ENCODE assay signal across 11 mouse cellular contexts in the genomic region with DNA sequence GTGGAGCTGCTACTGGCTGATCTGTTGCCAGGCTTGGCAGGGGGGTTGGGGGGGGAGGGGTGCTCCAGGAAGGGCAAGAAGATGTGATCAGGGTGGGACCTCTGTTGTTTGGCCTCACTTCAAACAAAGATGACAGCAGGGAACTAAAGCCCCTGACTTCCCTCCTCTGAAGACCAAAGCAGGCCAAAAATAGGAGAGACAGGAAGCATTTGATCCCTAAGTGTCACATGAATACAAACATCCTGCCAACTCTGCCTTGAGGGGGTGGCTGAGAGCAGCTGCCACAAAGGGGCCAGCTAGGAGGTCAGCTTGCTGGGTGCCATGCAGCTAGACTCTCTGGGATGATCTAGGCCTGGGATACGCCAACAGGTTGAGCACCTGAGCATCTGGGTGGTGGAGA. TPM values are rescaled to one million over a fixed set of nuclear protein-coding genes. Genes with fewer than 3 reads are reported as not detected.
DNase-seq lines count a peak whose midpoint lies in the region; ATAC-seq lines count a peak whose summit lies in the region.
"Had no signal": no experiment of that assay in that cellular context is flagged by ENCODE, and none has a peak within 500 bp of the region (broad histone marks: within the 10 kb centered on the region; RNA-seq: fewer than 3 reads in every experiment).

No protein-coding gene starts in this region.

- no peak overlapping the region for H3K9ac ChIP-seq in kidney, embryonic 14.5 days (ENCODE audit: low read depth, low read length)
- H3K9ac ChIP-seq in forebrain, embryonic 16.5 days (replicated peaks; ENCODE audit: low read depth, low read length): no peak overlapping the region
- H3K9ac ChIP-seq: limb, embryonic 15.5 days; neural tube, embryonic 13.5 days had no signal

- peak; percentile 62 for DNase-seq in kidney, adult 11 months
- peak; percentile 55 for DNase-seq in kidney, postnatal 14 days
- DNase-seq in lung, postnatal 36 days: peak; percentile 71
- DNase-seq in B cell, adult 2 months: no peak

- ATAC-seq in kidney, embryonic 14.5 days (ENCODE audit: low FRiP score, low TSS enrichment): no peak
- peak; percentile 35 for ATAC-seq in common myeloid progenitor, adult 5-6 weeks (replicated peaks; ENCODE audit: low read depth, poor library complexity, severe bottlenecking)
- ATAC-seq in forebrain, embryonic 16.5 days: no peak
- ATAC-seq in inflammation-experienced regulatory T-cells, adult 6 months: no peak

- no peak overlapping the region for H3K27ac ChIP-seq in kidney, embryonic 14.5 days (ENCODE audit: low read depth, low read length)
- H3K27ac ChIP-seq in forebrain, embryonic 16.5 days (ENCODE audit: low read length): no peak overlapping the region
- H3K27ac ChIP-seq: limb, embryonic 15.5 days; neural tube, embryonic 13.5 days had no signal

- no peaks in the 10 kb centered on the region for H3K36me3 ChIP-seq in kidney, embryonic 14.5 days (ENCODE audit: control insufficient read depth, insufficient read depth, low read length)
- no peaks in the 10 kb centered on the region for H3K36me3 ChIP-seq in forebrain, embryonic 16.5 days (ENCODE audit: control insufficient read depth, insufficient read depth)
- H3K36me3 ChIP-seq: G1E; limb, embryonic 15.5 days; neural tube, embryonic 13.5 days had no signal

- H3K4me2 ChIP-seq in kidney, embryonic 14.5 days (replicated peaks; ENCODE audit: low read depth, low read length): no peak overlapping the region
- no peak overlapping the region for H3K4me2 ChIP-seq in forebrain, embryonic 16.5 days (ENCODE audit: low read length)
- H3K4me2 ChIP-seq: limb, embryonic 15.5 days; neural tube, embryonic 13.5 days had no signal

- H3K27me3 ChIP-seq in kidney, embryonic 14.5 days (ENCODE audit: control insufficient read depth, insufficient read depth, low read length): no peaks in the 10 kb centered on the region
- H3K27me3 ChIP-seq in forebrain, embryonic 16.5 days (replicated peaks; ENCODE audit: control insufficient read depth, insufficient read depth, low read length): no peaks in the 10 kb centered on the region
- H3K27me3 ChIP-seq: limb, embryonic 15.5 days; neural tube, embryonic 13.5 days had no signal

- no peaks in the 10 kb centered on the region for H3K9me3 ChIP-seq in kidney, embryonic 14.5 days (ENCODE audit: control insufficient read depth, low read length)
- no peaks in the 10 kb centered on the region for H3K9me3 ChIP-seq in forebrain, embryonic 16.5 days (ENCODE audit: control insufficient read depth, low read length)
- H3K9me3 ChIP-seq: G1E; limb, embryonic 15.5 days; neural tube, embryonic 13.5 days had no signal

- peaks cover 4% of the 10 kb centered on the region; the same call in 1 of the 2 replicates for H3K4me1 ChIP-seq in kidney, embryonic 14.5 days (ENCODE audit: control insufficient read depth, insufficient read depth, low read length)
- peaks cover 2% of the 10 kb centered on the region; the same call in 1 of the 2 replicates for H3K4me1 ChIP-seq in forebrain, embryonic 16.5 days (replicated peaks; ENCODE audit: control insufficient read depth, insufficient read depth, low read length)

- WGBS in kidney, embryonic 14.5 days: 79% methylated on average over 1 of the region's 1 CpGs
- WGBS in forebrain, embryonic 16.5 days: 91% methylated on average over 1 of the region's 1 CpGs

- no peak overlapping the region for H3K4me3 ChIP-seq in kidney, embryonic 14.5 days (ENCODE audit: low read length)
- no peak overlapping the region for H3K4me3 ChIP-seq in forebrain, embryonic 16.5 days (replicated peaks; ENCODE audit: low read length)
- H3K4me3 ChIP-seq: limb, embryonic 15.5 days; neural tube, embryonic 13.5 days had no signal

RNA-seq across cellular contexts. Expression of a gene that starts 56.3 kb away (rescaled TPM):
- 33.3 and 36.7 TPM in 2 replicates for polyA plus RNA-seq in kidney, embryonic 14.5 days (2014; fragmentation: Nextera tagmentation; extraction: Ambion mirVana)
- 380 and 387 TPM in 2 replicates for total RNA-seq in common myeloid progenitor, adult 5-6 weeks (2017)
- polyA plus RNA-seq in forebrain, embryonic 16.5 days (2015; fragmentation: Nextera tagmentation; extraction: Ambion mirVana): 19.8 and 20.0 TPM in 2 replicates
- under 1 TPM; 0.38 to 0.92 (median 0.42) TPM for polyA plus RNA-seq in inflammation-experienced regulatory T-cells, adult 6 months (2017; shearing (Covaris generic))

Comparison
In these comparisons a context has a peak if more than half of its experiments do, and no peak if none do; other contexts are left out.
1. DNase-seq: peak in kidney, adult 11 months (single experiment), kidney, postnatal 14 days (single experiment) and lung, postnatal 36 days (single experiment); none in B cell, adult 2 months (0 of 2).
2. RNA of a gene that starts 56.3 kb away (polyA plus RNA-seq): 33.3 to 36.7 TPM in kidney, embryonic 14.5 days and 19.8 to 20.0 TPM in forebrain, embryonic 16.5 days; 0.38 to 0.92 TPM in inflammation-experienced regulatory T-cells, adult 6 months; every median in the first group is over 10 times any median in the second.